Mouse (Mus musculus) embryo, embryonic 11 days (tissue): ENCODE measurements around the gene Rptor.

Source experiments
- DNase-seq: peaks from one replicate; pipeline ENCODE4 v3.0.0-alpha.2; 2015

The Rptor gene

DNA sequence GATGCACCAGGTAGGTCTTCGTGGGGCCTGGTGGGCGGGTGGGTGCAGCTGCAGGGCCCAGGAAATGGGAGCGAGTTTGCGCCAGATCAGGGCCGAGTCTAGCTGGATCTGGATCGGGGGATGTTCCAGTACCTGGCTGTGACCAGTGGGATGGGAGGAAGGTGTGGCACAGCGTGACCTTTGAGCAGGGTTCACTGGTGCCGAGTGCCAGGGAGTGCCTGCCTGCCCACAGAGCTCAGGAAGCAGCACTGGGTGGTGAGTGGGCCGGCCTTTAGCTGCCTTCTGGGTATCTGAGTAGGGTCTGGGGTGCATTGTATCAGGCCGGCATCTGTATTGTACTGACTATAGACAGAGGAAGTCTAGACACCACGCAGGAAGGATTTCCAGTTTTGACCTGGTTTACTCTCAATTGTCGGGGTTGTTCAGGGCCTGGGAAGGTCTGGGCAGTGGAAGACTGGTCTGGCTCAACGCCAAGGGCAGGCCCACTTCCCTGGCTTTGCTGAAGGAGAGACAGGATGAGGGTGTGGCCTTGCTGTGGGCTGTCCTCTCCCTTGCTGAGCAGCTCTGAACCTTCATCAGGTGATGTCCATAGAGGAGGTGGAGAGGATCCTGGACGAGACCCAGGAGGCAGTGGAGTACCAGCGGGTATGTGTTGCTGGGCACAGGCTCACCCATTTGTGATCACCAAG is 313.5 kb downstream of the Rptor start:
- no peak for DNase-seq

DNA sequence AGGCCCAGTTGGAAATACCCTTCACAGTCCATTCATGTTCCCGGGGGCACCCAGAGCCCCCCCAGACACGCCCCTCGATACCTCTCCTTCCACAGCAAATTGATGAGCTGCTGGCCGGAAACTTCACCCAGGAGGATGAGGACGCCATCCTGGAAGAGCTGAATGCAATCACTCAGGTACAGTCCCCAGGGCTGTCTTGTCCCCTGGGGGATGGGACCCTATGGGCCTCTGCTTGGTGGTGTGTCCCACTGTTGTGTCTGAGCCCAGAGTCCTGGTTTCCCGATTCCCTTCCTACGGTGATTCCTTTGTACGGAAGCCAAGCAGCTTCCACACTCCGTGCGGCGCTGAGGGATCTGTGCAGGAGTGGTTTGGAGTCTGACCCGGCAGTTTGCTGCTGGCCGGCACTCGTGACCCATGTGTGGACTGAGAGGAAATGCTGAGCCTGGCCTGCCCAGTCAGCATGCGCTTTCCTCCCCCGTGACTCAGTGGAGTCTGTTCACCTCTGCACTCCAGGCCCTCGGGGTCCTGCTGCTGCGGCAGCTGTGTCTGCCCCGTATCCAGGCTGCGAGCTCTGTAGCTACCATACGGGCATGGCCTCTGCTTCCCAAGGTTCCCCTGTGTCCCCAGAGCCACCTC is 314.2 kb downstream of the Rptor start:
- DNase-seq: no peak

DNA sequence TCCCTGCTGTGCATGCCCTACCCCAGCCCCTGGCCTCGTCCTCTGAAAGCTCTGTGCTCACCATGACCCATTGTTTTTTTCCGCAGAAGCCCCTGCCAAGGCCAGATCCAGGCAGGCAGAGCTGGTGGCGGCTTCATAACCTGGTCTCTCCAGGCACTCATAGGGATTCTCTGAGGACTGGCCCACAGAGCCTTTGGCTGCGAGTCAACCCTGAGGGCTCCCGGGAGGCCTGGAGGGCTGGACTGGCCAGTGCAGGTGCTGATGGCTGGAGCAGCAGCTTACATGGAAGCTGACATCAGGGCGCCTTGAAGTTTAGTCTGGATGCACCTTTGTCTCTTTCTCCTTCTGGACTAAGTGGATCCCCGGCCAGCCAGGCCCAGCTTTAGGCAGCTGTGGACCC is 315.8 kb downstream of the Rptor start:
- DNase-seq: no peak

DNA sequence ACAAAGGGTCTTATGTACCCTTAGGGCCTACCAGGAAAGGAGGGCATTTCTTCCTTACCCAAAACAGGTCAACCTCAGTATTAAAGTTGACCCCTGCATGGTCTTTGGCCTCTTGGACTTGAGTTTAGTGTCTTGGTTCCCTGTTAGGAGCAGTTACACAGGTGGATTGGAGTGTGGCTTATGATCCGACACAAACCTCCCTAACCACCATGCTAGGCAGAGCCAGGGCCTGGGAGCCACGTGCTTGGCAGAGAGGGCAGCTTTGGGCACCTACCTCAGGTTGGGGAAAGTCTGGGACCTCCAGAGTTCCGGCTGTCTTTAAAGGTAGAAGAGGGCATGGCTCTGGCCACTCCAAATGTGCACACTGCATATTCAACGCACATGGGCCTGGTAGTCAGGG is 316.7 kb downstream of the Rptor start:
- DNase-seq: no peak

DNA sequence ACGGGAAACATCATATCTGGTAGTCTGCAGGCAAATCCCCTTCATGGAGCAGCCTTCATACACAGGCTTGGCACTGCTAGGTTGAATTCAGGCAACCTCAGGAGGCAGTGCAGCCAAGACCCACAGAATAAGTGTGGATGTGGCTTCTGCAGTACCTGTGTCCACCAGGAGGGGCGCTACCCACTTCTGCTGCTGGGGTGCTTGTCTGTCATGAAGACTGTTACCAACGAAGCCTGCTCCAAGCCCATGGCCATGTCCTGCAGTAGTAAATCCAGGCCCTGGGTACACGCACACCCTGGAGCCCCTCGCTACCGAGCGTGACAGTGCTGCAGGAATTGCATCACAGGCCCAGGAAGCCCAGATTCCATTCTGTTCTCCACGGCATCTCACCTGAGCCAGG is 317.2 kb downstream of the Rptor start:
- DNase-seq: peak; percentile 54

DNA sequence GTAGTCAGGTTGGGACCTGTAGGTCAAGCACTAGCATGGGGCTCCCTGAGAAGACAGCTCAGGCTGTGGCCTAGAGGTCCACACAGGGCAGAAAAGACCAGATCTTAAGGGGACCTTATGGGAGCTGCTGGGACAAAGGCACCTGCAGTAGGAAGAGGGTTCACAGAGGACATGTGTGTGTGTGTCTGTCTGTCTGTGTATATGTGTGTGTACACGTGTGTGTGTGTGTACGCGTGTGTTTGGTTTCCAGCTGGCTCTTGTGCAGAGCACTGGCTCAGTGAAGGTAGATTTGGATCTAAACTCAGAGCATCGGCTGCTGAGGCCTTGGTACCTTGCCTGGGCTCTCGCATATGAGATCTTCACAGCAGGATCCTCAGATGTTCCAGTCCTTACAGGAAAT is 318.0 kb downstream of the Rptor start:
- DNase-seq: no peak

DNA sequence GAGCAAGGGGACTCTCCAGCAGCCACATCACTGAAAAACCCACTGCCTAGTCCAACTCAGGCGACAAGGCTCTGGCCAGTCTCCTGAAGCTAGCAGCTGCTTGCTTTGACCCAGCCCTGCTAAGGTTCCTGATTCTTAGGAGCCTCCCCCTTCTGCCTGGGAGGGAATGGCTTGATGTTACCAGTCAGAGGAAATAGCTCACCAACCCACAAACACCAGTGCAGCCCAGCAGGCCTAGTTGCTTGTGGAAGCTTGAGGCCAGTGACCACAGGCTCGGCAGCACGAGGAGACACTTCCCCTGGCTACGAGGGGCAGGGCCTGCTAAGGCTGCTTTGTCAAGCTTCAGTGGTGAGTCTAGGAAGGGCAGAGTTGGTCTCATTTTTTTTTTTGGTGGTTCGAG is 322.5 kb downstream of the Rptor start:
- DNase-seq: no peak

DNA sequence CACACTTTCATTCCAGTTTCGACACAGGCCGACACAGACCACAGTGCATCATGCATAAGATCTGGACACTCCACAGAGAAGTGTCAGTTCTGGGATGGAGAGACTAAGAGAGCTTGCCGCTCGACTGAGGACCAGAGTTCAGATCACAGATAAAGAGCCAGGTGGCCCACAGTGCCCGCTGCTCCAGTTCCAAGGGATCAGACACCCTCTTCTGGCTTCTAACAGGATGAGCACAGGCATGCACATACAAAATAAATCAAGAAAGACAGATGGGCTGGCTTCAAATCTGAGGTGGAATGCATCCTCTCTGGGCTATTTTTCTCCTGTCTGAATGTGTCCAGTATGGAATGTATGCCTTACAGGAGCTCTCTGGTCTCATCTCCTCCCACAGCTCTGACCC is 324.1 kb downstream of the Rptor start:
- DNase-seq: no peak

DNA sequence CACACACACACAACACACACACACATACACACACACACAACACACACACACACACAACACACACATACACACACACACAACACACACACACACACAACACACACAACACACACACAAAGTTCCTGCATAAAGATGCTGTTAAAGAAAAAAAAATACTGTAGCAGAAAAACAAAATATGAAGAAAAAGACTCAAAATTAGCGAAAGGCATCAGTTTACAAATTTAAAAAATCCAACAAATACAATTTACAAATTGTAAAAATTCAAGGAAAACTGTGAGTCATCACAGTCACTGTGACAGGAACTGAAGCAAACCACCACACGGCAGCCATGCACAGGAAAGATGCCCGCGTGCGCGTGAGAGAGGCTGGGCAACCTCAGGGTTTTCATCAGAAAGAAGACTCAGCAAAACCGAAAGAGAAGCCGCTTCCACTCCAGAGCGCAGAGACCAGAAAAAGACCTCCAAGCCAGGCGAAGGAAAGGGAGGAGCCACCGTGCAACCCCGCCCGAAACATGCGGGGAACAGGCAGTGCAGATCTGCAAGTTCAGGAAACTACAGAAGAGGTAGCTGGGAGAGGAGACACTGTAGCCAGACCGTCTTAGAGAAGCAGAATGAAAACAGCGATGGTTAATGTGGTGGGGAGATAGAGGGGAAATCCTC is 325.4 kb downstream of the Rptor start:
- no peak for DNase-seq

DNA sequence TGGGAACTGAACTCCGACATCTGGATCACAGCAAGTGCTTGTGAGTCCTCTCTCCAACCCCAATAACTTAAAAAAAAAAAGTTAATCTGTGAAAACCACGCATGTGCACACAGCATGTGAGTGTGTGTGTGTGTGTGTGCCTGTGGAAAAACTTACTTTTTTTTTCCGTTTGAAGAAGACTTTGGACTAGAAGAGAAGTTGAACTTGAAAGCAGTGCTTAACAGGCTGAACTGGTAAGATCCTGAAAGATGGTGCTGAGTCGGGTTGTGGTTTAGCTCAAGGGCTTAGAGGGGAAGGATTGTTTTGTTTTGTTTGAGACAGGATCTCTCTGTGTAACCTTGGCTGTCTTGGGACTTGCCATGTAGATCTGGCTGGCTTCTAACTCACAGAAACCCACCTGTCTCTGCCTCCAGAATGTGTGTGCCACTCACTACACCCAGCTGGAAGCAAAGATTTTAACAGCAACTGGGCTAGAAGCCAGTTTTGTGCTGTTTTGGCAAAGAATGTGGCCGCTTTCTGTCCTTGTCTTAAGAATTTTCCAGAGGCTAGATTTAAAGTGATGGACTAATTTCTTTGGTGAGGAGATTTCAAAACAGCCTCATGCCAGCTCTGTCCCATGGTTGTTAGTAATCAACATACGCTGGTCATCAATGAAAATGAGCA is 327.0 kb downstream of the Rptor start:
- DNase-seq: no peak

DNA sequence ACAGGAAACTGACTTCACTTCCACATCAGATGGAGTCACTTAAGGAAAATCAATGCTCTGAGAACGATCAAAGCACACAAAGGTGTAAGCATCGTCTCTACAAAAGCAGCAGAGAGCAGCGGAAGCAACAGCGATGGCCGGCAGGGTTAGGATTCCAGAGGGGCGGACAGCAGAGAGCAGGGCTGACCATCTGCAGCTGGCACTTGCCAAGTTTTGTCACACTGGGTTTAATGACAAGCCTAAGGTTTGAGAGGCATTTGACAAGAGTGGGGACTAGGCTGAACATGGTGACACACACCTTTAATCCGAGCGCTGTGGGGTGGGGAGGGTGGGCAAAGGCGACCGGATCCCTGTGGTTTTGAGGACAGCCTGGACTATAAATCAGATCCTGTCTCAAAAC is 329.1 kb downstream of the Rptor start:
- no peak for DNase-seq

DNA sequence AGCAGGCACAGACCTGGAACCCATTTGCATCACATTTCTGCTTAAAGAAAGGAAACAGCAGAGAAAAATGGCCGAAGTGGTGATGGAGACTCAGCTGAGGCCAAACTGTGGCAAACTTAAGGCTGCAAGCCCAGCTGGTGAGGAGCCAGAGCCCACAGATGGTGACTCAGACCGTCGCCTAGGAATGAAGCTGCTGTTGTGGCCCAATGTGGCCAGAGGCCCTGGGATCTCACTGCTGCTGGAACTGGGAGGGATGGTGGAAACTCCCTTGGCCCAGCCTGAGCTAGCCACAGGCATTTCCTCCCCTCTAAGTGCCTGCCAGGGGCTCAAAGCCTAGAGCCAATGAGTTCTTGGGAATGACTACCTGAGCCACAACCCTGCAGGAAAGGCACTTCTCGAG is 330.4 kb downstream of the Rptor start:
- no peak for DNase-seq

DNA sequence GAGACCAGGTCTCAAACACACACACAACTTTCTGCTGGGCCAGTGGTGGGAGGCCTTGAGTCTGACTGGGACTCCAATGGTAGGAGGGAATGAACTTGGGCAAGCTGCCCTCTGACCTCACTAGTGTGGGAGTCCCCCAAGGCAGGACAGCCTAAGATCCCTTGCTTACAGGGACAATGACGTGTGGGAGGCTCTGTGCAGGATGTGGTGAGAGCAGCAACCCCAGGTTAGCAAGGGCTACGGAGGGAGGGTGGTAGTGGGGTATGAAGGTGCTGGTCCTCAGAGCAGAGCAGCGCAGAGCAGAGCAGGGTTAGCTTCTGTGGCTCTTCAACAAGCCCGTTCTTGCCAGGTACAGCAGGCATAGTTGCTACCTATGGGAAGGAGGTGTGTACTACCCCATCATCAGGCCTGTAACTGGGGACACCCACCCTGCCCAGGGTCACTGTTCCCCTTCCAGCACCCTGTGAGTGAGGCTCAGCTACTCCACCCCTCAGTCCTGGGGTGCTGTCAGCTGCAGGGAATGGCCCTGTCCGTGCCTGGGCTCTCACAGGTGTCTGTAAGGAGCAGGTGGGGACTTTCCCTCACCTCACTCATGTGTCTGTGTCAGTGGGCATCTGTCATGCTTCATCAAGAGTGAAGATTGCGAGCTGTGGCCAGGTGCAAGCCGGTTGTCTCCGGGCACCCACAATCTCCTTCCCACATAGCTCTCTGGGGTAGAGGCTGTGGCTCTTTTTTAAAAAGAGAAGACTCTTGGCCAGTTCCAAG is 331.3 kb downstream of the Rptor start:
- no peak for DNase-seq

DNA sequence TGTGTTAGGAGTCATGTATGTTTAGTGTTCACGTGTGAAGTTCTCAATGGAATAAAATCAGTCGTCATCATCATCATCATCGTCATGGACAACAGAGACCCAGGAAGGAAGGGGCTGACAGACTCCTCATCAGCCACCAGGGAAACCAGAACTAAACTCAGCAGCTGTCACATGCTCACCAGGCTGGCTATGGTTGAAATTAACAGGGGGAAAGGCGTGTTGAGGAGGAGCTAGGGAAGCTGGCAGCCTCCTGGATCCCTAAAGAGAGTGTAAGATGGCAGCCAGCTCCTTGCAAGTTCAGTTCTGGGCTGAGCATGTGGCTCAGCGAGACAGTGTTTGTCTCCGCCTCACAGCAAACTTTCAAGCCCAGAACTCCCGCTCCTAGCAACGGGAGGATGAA is 332.1 kb downstream of the Rptor start:
- no peak for DNase-seq

DNA sequence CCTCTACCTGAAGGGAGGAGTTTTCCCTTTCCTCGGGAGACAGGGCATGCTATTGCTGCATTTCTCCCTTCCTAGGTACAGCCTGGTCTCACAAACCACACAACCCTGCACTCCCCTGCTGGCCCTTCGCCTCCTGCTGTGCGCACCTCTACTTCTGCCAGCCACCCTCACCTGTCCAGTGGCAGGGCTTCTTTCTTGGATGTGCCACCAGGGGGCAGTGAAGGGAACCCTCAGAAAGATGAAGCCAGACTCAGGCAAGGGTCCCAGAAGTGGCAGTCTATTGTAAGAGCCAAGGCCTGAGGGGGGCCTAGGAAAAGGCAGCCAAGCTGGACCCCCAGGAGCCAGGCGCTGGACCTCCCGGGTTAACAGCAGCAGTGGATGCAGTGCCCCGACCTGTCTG is 332.8 kb downstream of the Rptor start:
- DNase-seq: peak; percentile 79

DNA sequence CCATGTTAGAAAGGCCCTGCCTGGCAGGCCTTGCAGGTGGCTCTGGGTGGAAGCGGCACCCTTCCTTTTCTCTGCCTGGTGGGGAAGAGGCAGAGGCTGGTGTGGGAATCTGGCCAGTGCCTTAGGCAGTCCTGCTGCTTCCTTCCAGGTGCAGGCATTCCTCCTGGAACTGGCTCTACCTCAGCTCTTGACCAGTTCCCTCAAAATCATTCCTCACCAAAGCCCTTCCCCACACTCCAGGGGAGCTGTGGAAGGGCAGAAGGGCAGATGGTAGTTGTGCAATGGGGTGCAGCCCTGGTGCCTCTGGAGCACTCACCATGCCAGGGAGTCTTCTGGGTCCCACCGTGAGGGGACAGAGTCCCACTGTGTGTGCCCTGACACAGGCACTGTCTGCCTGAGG is 333.8 kb downstream of the Rptor start:
- DNase-seq: no peak

DNA sequence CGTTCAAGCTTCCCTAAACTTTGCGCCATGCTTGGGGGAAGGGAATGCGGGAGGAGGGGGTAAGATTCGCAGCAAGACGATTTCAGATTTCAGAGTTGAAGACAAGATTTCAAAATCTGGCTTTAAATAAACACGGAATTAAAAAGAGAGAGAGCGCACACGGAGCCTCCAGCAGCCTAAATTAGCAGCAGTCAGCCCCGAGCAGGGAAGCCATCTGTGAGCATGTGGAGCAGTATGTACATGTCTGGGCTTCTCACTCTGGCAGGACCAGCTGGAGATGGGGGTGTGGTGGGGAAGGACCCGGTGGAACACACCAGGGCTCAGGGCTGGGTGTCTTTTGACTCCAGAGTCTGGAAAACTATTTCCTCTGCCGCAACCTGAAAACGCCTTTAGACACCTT is 334.5 kb downstream of the Rptor start:
- no peak for DNase-seq

DNA sequence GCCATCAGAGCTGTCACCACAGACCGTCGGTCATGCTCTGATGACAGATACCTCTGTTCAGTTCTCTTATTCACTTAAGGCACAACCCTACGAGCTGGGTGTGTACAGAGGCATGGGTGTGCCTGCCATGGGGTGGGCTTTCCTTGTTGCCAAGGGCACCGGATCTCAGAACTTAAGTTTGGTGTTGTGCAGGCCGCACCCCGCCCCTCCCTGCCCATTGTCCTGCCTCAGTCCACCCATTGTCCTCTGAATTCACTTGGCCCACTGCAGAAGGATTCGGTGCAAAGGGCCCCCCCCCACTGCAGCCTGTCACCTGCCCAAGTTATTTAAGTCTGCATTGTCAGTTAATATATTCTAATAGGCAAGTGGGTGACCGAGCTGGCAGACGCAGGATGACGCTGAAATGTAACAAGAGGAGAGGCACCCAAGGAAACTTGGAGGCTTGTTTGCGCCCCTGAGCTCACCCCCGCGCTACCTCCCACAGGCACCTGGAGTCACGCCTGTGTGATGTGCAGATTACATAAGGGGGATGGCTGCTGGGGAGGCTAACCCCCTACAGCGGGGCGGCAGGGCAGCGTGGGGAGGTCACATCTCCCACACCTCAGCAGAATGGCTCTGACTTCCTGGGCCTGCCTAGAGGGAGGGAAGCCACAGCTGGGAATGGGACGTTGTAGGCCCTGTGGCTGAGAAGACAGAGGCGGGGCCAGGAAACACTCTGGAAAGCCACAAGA is 335.2 kb downstream of the Rptor start:
- DNase-seq: no peak

DNA sequence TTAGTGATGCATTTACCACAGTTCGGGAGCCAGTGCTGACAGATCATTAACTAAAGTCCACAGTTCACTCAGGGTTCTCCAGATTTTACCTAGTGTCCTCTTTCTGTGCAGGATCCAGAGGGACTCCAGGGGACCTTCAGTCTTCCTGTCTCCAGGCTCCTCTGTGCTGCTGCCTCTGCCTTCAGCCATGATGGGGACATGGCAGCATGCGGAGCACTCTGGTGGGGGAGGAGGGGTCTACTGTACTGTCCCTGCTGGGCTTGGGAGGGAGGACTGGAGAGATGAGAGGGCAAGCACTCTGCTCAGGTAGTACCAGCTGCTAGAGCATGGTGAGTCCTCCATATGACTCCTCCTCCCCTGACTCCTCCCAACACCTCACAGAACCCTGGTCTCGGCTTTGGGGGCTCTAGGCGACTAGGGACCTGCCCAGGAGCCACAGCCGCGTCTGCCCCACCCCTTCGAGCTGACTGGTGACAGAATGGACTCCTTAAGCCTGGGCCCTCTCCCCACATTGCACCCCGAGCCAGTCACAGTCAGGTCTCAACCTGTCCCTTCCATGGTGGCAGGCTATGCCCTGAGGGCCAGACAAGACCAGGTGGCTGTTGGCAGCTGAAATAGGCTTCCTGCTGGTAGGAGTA is 336.5 kb downstream of the Rptor start:
- no peak for DNase-seq

DNA sequence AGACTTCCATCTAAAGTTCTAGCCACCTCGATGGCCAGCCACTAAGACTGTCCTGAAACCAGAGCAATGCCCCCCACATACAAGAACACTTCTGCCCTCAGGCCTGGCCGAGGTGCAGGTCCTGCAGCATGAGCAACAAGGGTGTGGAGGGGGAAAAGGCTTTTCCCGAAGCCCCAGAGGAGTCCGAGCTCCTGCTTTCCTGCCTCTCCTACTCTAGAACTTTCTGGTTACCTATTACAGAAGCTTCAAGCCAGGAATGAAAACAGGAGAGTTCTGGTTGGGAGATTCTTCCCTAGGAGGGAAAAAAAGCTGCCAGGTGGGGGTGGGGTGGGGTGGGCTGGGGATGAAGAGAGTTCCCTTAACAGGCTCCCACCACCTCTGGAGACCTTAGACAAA is 337.0 kb downstream of the Rptor start:
- DNase-seq: no peak

DNA sequence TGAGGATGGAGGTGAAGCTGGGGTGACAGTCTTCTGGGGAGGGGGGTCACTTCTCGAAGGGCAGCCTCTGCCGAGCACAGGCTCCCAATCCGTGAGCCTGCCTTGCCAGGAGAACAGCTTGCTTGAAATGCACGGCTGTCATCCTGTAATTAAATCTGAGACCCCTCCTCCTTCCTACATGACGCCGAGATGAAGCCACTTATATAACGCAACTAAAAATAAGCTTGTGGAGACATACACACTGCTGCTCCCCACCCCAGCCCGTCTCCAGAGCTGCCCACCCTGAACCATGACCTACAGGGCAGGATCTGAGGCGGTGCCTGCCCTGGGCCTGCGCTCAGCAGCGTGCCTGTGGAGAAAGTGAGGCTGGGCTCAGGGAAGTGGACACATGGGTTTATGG is 337.4 kb downstream of the Rptor start:
- no peak for DNase-seq

DNA sequence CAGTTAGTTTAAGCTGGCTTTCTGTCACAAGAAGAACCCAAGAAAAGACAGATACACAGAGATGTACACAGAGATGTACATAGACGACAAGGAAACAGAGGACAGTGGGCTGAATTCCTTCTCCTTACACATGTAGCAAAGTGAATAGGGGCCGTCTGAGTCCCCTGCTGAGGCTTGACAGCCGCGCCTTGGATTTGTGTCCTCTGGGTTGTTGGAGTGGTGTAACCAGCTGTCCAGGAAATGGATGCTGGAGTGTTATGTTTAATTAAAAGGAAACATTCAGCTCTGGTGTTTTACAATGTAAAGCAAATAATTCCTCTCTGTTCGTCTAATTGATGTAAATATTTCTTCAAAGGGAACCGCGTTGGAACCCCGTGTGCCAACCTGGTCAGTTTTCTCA is 339.1 kb downstream of the Rptor start:
- DNase-seq: no peak
